Mouse (Mus musculus): ENCODE results near the gene Relb. TPM values are rescaled to one million over a fixed set of nuclear protein-coding genes. Genes with fewer than 3 reads are reported as not detected.

Relb gene
- polyA plus RNA-seq, 1 experiment from 2014 or later, result 3.9 TPM

DNA sequence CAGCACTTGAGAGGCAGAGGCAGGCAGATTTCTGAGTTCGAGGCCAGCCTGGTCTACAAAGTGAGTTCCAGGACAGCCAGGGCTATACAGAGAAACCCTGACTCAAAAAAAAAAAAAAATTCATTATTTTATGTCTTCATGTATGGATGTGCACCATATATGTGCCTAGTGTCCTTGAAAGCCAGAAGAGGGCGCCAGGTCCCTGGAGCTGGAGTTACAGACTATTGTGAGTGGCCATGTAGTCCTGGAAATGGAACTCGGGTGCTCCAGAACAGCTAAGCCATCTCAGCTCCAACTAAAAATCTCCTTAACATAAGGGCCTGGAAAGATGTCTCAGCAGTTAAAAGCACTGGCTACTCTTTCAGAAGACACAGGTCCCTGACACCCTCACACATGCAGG lies 37.5 kb upstream of the Relb start:
- Histone ChIP-seq H3K27me3 (replicated peaks; ENCODE audit: control insufficient read depth, insufficient read depth, low read length) (0 out of 2 replicates have a peak, but pooled peaks cover 2% of the 10 kb centered on the region), H3K4me1 (replicated peaks; ENCODE audit: control insufficient read depth, insufficient read depth, low read length) (peaks cover 31% of the 10 kb centered on the region), H3K9me3 (ENCODE audit: control insufficient read depth, low read length) (no peaks in the 10 kb centered on the region), H3K4me3 (replicated peaks; ENCODE audit: low read length) (no peak overlapping the region), H3K36me3 (ENCODE audit: control insufficient read depth, insufficient read depth) (no peaks in the 10 kb centered on the region), H3K9ac (replicated peaks; ENCODE audit: low read depth, low read length) (no peak overlapping the region), H3K27ac (ENCODE audit: low read length) (no peak overlapping the region), H3K4me2 (ENCODE audit: low read length) (no peak overlapping the region)
- no peak for ATAC-seq
- 75% methylated on average over 3 of the region's 3 CpGs for WGBS

DNA sequence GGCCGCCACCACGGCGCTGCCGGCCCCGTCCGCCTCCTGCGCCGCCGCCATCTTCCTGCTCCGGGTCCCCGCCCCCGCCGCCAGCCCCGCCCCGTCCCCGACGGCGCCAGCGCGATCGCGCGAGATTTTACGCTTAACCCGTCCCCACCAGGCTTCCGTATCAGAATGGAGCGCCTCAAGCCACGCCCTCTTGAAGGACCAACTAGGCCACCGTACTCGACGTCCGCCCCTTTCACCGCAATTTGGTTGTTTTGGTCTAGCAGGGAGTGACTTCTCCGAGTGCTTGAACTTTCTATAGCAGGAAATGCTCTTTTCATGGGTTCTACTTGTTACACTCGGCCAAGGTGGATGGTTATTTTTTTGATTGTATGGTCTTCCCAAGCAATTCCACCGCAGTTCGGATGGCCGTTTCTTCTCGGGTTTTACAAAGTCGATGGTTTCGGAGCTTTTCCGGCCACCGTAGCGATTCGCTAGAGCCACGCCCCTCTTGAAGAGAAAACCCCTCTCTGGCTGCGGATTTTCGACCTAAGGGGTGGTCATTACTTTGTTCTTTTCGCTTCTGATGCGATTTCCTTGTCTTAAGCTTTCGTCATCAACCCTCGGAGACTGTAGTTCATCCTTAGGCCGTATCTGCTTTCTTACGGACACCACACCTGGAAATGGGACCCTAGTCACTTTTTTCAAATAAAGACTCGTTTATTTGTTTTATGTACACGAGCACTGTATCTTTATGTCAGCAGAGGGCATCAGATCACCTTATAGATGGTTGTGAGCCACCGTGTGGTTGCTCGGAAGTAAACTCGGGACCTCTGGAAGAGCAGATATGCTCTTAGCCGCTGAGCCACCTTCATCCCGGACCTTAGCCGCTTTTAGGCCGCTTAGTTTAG lies 36.0 kb upstream of the Relb start, which contains the start of gene Clptm1:
Gene Clptm1, minus strand, starts transcription at position 79 of the 887 bp plus-strand sequence.
- WGBS, result under 1% methylated on average over 60 of the region's 63 CpGs
- peak within 1 kb of the TSS; percentile 95 for H3K4me3 ChIP-seq (replicated peaks; ENCODE audit: low read length)
- peaks cover 31% of the 10 kb centered on the region for H3K4me1 ChIP-seq (replicated peaks; ENCODE audit: control insufficient read depth, insufficient read depth, low read length)
- peak within 1 kb of the TSS; percentile 97 for H3K27ac ChIP-seq (ENCODE audit: low read length)
- ATAC-seq, result peak; percentile 86
- H3K27me3 ChIP-seq (replicated peaks; ENCODE audit: control insufficient read depth, insufficient read depth, low read length), result no peaks in the 10 kb centered on the region
- H3K9me3 ChIP-seq (ENCODE audit: control insufficient read depth, low read length), result no peaks in the 10 kb centered on the region
- peak within 1 kb of the TSS; percentile 95 for H3K9ac ChIP-seq (replicated peaks; ENCODE audit: low read depth, low read length)
- peak within 1 kb of the TSS; percentile 91 for H3K4me2 ChIP-seq (ENCODE audit: low read length)
- H3K36me3 ChIP-seq (ENCODE audit: control insufficient read depth, insufficient read depth), result 0 out of 2 replicates have a peak, but pooled peaks cover 2% of the 10 kb centered on the region

DNA sequence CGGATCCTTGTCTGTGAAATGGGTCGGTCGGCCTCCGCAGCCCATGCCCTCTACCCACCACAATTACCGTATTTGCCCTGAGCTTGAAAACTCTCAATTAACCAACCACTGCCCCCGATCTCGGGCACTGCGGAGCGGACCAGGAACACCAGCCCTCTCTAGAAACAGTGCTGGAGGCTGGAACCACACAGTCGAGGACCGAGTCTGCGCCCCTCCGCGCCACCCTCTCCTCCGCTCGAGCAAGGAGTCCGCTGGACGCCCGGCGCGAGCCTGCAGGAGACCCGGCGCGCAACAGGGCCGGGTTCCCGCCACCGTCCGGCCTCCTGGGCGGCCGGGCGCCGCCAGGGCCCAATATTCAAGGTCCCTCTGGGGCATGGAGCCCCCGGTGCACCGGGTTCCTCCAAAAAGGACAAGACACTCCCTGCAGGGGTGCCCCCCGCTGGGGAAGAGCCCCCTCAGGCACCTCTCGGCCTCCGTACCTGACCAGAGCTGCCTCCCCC lies 35.3 kb upstream of the Relb start:
- peak overlapping the region; percentile 95 for H3K9ac ChIP-seq (replicated peaks; ENCODE audit: low read depth, low read length)
- under 1% methylated on average over 37 of the region's 37 CpGs for WGBS
- no peaks in the 10 kb centered on the region for H3K27me3 ChIP-seq (replicated peaks; ENCODE audit: control insufficient read depth, insufficient read depth, low read length)
- H3K27ac ChIP-seq (ENCODE audit: low read length), result peak overlapping the region; percentile 66; the same call in 1 of the 2 replicates
- peaks cover 31% of the 10 kb centered on the region for H3K4me1 ChIP-seq (replicated peaks; ENCODE audit: control insufficient read depth, insufficient read depth, low read length)
- H3K9me3 ChIP-seq (ENCODE audit: control insufficient read depth, low read length), result no peaks in the 10 kb centered on the region
- peak overlapping the region; percentile 91 for H3K4me2 ChIP-seq (ENCODE audit: low read length)
- peak overlapping the region; percentile 95 for H3K4me3 ChIP-seq (replicated peaks; ENCODE audit: low read length)
- peak; percentile 37 for ATAC-seq
- 0 out of 2 replicates have a peak, but pooled peaks cover 2% of the 10 kb centered on the region for H3K36me3 ChIP-seq (ENCODE audit: control insufficient read depth, insufficient read depth)

DNA sequence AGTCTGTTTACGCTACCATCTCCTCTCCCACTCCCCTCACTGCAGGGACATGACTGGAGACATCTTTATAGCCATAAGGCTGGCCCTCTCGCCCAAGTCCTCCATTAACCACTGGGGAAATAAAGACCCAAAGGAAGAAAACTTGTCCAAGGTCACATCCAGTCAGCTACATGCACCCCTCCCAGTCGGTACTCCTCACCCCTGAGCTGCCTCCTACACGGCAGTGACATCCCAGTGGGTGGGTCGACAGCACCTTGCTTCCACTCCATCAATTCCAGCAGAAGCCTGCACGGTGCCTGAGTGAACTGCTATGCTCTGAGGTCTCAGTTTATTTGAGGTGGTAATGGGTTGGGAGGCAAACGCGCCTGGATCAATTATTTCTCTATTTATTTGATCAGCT lies 34.7 kb upstream of the Relb start:
- H3K27me3 ChIP-seq (replicated peaks; ENCODE audit: control insufficient read depth, insufficient read depth, low read length), result no peaks in the 10 kb centered on the region
- peak overlapping the region; percentile 95 for H3K4me3 ChIP-seq (replicated peaks; ENCODE audit: low read length)
- H3K9me3 ChIP-seq (ENCODE audit: control insufficient read depth, low read length), result no peaks in the 10 kb centered on the region
- 18% methylated on average over 8 of the region's 8 CpGs for WGBS
- peak overlapping the region; percentile 91 for H3K4me2 ChIP-seq (ENCODE audit: low read length)
- peaks cover 26% of the 10 kb centered on the region for H3K4me1 ChIP-seq (replicated peaks; ENCODE audit: control insufficient read depth, insufficient read depth, low read length)
- no peak for ATAC-seq
- H3K9ac ChIP-seq (replicated peaks; ENCODE audit: low read depth, low read length), result peak overlapping the region; percentile 95
- 0 out of 2 replicates have a peak, but pooled peaks cover 2% of the 10 kb centered on the region for H3K36me3 ChIP-seq (ENCODE audit: control insufficient read depth, insufficient read depth)
- no peak overlapping the region for H3K27ac ChIP-seq (ENCODE audit: low read length)

DNA sequence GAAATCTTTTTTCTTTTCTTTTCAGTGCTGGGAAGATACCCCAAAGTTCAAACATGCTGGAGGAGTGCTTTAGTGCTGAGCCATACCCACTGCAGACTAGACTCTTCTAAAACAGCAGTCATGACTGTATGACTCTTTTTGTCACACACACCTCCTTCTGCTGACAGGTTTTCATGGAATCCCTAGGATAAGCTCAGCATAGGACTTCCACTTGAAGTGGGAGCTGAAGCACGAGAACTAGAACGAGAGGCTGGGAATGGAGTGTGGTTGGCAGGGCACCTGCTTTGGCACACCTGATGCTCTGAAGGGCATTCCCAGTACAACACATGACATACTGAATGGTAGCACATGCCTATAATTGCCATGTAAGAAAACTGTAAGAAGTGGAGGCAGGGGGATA lies 23.4 kb upstream of the Relb start:
- 97% methylated on average over 2 of the region's 2 CpGs for WGBS
- Histone ChIP-seq H3K27ac (ENCODE audit: low read length) (no peak overlapping the region), H3K9me3 (ENCODE audit: control insufficient read depth, low read length) (no peaks in the 10 kb centered on the region), H3K36me3 (ENCODE audit: control insufficient read depth, insufficient read depth) (peaks cover 6% of the 10 kb centered on the region), H3K4me2 (ENCODE audit: low read length) (no peak overlapping the region), H3K9ac (replicated peaks; ENCODE audit: low read depth, low read length) (no peak overlapping the region), H3K4me3 (replicated peaks; ENCODE audit: low read length) (no peak overlapping the region), H3K27me3 (replicated peaks; ENCODE audit: control insufficient read depth, insufficient read depth, low read length) (no peaks in the 10 kb centered on the region), H3K4me1 (replicated peaks; ENCODE audit: control insufficient read depth, insufficient read depth, low read length) (no peaks in the 10 kb centered on the region)
- ATAC-seq, result no peak

DNA sequence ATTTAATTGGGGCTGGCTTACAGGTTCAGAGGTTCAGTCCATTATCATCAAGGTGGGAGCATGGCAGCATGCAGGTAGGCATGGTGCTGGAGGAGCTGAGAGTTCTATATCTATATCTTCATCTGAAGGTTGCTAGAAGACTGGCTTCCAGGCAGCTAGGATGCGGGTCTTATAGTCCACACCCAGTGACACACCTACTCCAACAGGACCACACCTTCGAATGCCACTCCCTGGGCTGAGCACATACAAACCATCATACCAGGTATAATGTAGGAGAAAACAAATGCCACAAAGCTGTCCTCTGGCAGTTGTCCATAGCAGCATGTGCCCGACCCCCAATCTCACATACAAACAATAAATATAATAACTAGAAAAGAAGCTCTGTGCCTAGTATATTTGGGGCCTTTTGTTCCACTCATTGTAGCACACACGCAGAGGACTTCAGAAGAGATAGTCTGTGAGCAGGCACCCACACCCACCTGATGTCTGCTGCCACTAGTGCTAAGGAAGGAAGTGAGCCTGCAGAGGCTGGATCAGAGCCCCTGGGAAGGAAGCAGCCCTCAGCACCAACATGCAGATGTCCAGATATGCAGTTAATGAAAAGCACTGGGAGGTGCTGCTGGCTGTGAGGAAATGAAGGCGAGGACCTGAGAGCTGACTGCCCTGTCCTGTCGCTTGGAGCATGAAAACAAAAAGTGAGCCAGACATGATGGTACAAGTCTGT lies 22.0 kb upstream of the Relb start:
- no peaks in the 10 kb centered on the region for H3K4me1 ChIP-seq (replicated peaks; ENCODE audit: control insufficient read depth, insufficient read depth, low read length)
- H3K36me3 ChIP-seq (ENCODE audit: control insufficient read depth, insufficient read depth), result peaks cover 12% of the 10 kb centered on the region
- WGBS, result 93% methylated on average over 6 of the region's 6 CpGs
- no peaks in the 10 kb centered on the region for H3K27me3 ChIP-seq (replicated peaks; ENCODE audit: control insufficient read depth, insufficient read depth, low read length)
- no peak for ATAC-seq
- H3K4me3 ChIP-seq (replicated peaks; ENCODE audit: low read length), result no peak overlapping the region
- no peaks in the 10 kb centered on the region for H3K9me3 ChIP-seq (ENCODE audit: control insufficient read depth, low read length)
- H3K27ac ChIP-seq (ENCODE audit: low read length), result no peak overlapping the region
- H3K9ac ChIP-seq (replicated peaks; ENCODE audit: low read depth, low read length), result no peak overlapping the region
- H3K4me2 ChIP-seq (ENCODE audit: low read length), result no peak overlapping the region

DNA sequence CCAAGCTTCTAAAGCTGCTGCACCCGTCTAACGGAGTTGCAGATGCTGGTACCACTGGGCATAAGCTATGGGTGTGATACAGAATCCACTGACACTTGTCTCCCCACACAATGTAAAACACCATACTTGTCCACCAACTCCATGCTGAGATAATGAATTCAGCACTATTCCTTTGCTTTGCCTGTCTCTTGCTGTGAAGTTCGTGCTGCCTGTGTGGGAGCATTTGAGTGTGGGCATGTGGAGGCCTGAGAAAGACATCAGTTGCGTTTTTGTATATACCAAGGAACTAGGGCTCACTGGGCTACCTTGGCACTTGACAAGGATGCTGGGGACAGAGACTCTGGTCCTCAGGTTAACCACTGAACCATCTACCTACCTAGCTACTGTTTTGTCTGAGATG lies 12.0 kb upstream of the Relb start:
- H3K4me3 ChIP-seq (replicated peaks; ENCODE audit: low read length), result no peak overlapping the region
- no peak overlapping the region for H3K27ac ChIP-seq (ENCODE audit: low read length)
- H3K36me3 ChIP-seq (ENCODE audit: control insufficient read depth, insufficient read depth), result peaks cover 45% of the 10 kb centered on the region
- no peak for ATAC-seq
- H3K9me3 ChIP-seq (ENCODE audit: control insufficient read depth, low read length), result no peaks in the 10 kb centered on the region
- no peak overlapping the region for H3K9ac ChIP-seq (replicated peaks; ENCODE audit: low read depth, low read length)
- H3K4me2 ChIP-seq (ENCODE audit: low read length), result no peak overlapping the region
- no peaks in the 10 kb centered on the region for H3K27me3 ChIP-seq (replicated peaks; ENCODE audit: control insufficient read depth, insufficient read depth, low read length)
- WGBS, result 94% methylated on average over 4 of the region's 4 CpGs
- no peaks in the 10 kb centered on the region for H3K4me1 ChIP-seq (replicated peaks; ENCODE audit: control insufficient read depth, insufficient read depth, low read length)

DNA sequence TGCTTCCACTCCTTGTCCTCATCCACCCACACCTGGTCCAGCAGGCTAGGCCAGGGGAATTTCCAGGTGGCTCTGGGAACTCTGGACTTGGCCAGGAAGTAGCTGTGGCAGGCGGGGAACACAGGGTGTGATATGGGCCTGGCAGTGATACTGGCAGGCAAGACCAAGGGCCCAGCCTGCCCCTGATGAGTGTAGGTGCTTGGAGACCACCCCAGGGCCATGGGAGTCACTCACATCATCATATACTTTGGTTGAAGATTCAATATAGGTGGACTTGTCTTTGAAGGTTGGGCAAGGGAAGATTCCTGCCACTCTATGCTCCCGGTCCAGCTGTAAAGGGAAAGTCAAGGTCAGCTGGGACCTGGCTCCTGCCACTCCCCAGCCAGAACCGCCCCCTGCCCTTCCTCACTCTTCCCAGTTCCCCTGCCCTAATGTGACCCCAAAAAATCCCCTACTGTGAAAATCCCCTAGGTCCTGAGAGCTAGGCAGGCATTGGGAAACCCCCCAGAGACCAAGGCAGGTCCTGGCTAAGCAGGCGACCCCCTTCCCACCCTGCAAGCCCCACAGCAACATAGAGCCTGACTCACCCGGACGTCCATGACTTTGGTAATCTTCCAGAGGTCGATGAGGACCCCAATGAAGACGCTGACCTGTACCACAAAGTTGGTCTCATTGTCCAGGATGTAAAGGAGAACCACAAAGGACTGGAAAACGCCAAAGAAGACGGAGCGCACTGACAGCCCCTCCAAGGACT lies 6.0 kb upstream of the Relb start:
- no peaks in the 10 kb centered on the region for H3K4me1 ChIP-seq (replicated peaks; ENCODE audit: control insufficient read depth, insufficient read depth, low read length)
- H3K4me3 ChIP-seq (replicated peaks; ENCODE audit: low read length), result no peak overlapping the region
- H3K9ac ChIP-seq (replicated peaks; ENCODE audit: low read depth, low read length), result no peak overlapping the region
- no peaks in the 10 kb centered on the region for H3K27me3 ChIP-seq (replicated peaks; ENCODE audit: control insufficient read depth, insufficient read depth, low read length)
- 90% methylated on average over 11 of the region's 11 CpGs for WGBS
- no peak overlapping the region for H3K27ac ChIP-seq (ENCODE audit: low read length)
- peaks cover 37% of the 10 kb centered on the region for H3K36me3 ChIP-seq (ENCODE audit: control insufficient read depth, insufficient read depth)
- no peak for ATAC-seq
- no peak overlapping the region for H3K4me2 ChIP-seq (ENCODE audit: low read length)
- no peaks in the 10 kb centered on the region for H3K9me3 ChIP-seq (ENCODE audit: control insufficient read depth, low read length)

Measured in forebrain, embryonic 16.5 days (tissue).